Mouse (Mus musculus) fat pad, adult 2 months (tissue): ENCODE measurements around the gene Elmsan1.

Source experiments
- DNase-seq: peaks from one replicate; pipeline ENCODE4 v3.0.0-alpha.2; 2011; ENCODE audit warnings: low read depth, low spot score; ENCODE audit errors: extremely low read depth

Elmsan1 gene

GRCm38 (mm10) chr12:84194400-84195109 is 24.1 kb downstream of the Elmsan1 start:
- DNase-seq, result no peak

GRCm38 (mm10) chr12:84193642-84194399 is 24.9 kb downstream of the Elmsan1 start:
- DNase-seq, result peak; percentile 90

- DNase-seq, result no peak
Observed at GRCm38 (mm10) chr12:84192741-84193641, 25.7 kb downstream of the Elmsan1 start.

DNA sequence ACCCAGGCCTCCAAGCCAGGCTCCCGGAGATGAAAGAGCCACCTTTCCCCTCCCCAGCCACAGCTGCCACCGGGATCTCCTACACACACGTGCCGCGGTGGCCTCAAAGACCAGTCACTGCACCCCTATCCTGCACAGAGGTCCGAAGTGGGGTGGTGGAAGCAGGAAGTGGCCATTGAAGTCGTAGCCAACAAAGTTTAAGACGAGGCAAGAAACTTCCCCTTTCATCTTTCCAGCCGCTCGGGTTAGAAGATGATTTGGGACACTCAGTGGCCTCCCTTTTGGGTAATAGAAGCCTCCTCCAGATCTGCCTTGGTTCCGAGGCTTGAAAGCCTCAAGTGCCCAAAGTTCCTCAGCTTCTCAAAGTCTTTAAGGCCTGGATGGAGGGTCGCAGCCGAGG is 26.4 kb downstream of the Elmsan1 start:
- DNase-seq, result no peak

- DNase-seq, result no peak
Observed at GRCm38 (mm10) chr12:84191770-84192169, 26.9 kb downstream of the Elmsan1 start.

DNA sequence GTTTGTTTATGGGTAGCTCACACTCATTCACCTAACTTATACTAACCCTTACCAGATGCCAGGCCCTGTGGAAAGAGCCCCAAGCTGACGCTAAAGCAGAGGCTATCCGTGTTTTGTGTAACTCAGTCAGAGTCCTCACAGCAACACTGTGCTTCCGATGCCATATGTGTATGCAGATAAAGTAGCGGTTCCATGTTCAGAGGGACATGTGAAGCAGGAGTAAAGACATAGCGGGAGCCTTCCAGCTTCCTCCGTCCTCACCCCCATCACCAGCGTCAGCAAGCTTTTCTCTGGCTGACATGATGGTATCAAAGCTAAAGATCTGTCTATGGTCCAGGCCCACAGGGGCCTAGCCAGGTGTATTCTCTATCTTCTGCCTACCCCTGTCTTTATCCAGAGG is 27.5 kb downstream of the Elmsan1 start:
- no peak for DNase-seq

DNA sequence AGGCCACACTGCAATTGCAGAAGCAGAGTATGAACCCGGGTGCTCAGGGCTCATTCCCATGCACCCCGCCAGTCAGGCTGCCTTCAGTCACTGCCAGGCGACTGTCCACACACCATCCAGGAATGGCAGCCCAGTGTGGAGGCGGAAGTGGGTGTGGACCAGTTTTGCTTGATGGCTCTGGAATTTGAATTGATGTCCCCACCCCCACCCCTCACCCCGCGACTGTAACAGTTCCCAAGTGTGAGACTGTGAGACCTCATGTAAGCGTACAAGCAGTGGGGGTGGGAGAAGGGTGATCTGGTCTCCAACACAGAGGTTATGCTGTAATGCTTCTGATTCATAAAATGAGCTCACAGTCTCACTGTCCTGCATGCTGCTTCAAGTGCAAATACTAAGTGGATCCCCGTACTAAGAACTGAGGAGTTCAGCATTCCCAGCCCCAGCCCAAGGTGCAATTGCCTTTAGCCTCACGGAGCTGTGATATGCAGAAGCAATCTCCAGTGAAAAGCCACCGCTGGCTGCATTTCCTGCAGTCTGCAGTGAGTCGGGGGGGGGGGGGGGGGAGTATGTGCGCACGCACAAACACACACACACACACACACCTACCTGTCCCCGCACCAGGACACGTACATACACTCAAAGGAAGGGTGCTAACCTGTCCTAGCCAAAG is 28.4 kb downstream of the Elmsan1 start:
- DNase-seq, result no peak

DNA sequence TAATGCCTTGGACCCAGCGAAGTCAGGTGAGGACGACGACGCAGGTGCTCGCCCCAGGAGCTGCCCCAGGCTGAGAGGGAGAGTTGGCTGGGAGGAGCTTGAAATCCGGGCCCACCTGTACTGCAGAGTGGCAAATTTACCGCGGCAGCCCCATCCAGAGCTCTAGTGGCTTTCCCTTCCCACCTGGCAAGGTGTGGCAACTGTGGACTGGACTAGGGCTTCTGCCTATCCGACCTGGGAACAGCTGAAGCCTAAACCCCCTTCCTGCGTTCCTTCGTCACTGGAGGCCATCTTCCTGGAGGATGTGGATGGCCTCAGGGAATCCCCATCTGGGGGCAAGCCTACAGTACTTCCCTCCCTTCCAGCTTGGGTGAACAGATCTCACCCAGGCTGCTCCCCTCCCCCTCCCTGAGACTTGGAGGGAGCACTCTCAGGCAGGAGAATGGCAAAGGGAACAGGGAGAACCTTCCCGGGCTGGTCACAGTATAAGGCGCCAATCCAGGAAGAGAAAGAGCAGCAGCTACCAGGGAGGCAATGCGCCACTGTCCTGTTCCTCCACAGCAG is 29.7 kb downstream of the Elmsan1 start:
- DNase-seq, result no peak

DNA sequence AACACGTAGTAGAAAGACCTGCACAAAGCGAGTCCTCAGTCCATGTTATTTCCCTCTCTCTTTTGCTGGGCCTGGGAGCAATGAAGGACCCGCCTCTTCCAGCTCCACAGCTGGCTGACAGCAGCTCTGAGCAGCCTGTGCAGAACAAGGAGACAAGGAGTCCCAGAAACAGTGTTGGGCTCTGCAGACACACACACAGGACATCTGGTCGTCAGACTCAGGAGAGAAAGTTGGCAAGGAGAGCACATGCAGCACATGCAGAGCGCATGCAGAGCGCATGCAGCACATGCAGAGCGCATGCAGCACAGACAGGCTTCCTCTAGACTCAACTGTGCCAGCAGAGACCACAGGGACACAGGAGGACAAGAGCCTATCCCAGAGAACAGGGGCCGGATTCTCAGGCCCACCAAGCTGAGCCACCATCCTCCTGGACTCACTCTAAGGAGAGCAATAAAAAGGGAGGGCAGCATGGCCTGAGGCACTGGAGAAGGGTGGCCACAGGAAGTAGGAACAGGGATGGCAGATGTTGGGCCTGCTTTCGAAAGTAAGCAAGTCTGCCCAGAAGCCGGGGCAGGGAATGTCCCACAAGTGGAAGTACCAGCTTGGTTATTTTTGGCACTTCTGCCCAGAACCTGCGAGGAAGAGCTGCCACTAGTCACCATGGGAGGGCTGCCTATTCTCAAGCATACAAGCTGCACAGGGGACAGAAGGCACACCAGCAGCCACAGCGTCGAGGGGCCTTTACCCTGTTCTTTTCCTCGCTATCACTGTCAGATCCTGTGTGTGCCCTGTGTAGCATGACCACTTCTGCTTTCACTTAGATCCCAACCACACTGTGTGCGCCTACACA is 30.7 kb downstream of the Elmsan1 start:
- DNase-seq, result no peak

DNA sequence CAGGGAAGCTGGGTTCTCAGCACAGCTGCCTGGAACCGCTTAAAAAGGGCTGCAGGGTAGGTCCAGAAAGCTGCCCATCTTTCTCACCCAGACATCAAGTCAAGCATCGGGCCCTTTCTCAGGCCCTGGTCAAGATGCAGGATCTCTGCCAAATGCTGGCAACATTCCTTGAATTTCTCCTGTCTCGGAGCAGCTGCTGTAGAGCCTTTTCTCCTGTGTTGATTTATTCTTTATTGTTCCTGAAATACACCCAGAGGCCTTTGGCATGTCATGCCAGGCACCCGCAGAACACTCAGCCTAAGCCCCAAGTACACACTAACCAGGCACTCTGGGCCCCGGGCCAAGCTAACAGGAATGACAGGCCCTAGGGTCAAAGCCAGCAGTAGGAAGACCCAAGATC is 31.7 kb downstream of the Elmsan1 start:
- no peak for DNase-seq

DNA sequence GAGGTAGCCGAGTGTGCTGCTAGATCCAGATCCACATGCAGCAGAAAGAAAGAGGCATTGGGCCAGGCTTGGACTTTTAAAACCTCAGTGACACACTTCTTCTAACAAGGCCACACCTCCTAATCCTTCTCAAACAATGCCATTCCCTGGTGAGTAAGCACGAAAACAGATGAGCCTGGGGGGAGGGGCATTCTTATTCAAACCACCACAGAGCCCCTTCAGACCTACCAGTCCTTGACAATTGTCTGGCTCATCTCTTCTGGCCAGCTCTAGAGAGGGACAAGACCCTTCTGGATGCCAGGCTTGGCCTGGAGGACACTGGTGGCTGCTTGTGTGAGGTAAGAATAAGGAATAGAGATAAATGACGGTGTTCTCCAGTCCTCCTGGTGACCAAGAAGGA is 32.1 kb downstream of the Elmsan1 start:
- no peak for DNase-seq

DNA sequence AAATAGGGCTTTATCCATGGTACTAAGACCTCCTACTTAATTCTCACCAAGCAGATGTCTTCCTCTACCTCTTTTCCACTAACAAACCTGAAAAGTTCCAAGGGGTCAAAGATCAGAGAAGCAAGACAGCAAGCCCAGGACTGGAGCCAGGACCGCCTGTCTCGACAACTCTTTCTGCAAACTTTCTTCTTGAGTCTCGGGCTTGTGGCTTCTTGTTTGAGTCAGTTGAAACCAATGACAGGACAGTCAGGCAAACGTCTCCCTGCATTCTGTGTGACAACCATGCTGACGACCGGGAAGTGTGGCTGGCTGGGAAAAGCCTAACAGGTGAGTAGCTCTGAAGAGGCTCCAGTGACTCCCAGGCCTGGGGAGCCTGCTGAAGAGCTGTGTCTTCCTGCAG is 33.1 kb downstream of the Elmsan1 start:
- DNase-seq, result no peak

DNA sequence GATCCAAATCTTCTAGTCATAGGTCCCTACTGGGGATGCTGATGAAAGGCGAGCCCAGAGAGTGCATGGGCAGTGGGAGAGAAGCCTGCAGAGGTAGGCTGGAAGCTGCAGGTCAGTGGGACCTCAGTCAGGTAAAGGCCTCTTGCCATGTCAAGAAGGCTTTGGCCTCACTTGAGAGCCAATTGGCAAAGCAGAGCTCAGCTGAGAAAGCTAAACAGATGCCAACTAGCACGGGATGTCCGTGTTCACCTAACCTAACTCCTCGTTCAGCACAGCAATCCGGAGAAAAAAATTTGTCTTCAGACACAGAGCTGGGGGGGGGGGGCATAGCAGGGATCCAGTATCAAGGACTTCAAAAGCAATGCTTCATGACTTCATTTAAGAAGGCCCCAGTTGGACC is 33.7 kb downstream of the Elmsan1 start:
- no peak for DNase-seq

DNA sequence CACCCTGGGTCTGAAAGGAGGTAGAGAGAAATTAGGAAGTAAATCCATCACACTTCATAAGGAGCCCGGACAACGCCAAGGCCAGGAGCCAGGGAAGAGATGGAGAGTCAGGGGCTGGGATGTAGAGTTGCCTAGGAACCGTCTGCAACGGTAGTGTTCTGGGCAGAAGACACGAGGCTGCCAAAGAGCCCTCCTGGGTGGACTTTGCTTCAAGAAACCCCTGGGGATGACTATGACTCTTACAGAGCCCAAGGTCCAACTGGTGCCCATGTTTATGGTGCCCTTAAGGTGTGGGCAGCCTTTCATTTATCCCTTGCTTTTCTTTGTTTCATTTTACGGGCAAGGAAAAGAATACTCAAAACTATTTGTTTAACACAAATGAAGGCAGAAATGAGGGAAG is 36.7 kb downstream of the Elmsan1 start:
- no peak for DNase-seq

DNA sequence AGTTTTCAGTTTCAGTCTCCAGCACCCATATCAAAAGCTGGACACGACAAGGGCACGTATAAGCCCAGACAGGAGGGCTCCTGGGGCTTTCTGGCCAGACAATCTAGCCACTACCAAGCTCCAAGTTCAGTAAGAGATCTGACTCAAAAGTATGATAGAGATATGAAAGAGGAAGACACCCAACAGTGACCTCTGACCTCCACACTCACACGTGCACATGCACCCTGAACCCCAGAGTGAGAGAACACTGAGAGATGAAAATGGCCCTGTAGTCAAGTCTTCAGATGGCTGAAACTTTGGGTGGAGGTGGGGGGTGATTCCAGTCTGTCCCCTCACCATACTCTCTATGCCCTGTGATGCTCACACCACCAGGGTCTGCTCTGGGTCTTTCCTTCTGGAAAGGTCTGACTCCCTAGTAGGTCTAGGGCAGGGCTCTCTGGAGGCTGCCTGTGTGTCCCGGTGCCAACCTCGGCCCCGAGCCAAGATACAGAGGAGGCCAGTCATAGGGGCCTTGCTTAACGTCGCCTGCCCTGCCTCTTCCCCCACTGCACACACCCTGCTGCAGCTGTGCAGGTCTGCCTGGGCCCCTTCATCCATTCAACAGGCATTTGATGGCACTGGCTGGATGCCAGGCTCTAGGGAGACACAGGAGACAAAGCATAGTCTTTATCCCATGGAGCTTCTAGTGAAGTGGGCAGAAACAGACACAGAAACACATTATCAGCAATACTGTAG is 37.8 kb downstream of the Elmsan1 start:
- no peak for DNase-seq

DNA sequence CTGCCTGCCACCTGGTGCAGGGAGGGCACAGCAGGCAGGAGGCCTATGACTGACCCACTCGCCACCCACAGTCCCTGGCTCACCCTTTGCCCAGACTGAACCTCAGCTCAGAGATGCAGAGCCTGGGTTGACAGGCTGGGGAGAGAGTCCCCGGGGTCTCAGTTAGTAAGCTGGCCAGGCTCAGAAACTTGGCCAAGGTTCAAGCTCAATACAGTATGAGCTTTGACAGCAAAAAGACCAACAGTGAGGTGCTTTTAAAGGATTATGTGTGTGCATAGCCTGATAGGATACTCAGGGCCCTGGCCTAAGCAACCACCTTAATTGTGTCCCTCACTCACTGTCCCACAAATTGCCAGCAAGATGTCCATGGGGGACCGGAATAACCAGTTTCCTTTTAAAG is 38.6 kb downstream of the Elmsan1 start:
- no peak for DNase-seq

DNA sequence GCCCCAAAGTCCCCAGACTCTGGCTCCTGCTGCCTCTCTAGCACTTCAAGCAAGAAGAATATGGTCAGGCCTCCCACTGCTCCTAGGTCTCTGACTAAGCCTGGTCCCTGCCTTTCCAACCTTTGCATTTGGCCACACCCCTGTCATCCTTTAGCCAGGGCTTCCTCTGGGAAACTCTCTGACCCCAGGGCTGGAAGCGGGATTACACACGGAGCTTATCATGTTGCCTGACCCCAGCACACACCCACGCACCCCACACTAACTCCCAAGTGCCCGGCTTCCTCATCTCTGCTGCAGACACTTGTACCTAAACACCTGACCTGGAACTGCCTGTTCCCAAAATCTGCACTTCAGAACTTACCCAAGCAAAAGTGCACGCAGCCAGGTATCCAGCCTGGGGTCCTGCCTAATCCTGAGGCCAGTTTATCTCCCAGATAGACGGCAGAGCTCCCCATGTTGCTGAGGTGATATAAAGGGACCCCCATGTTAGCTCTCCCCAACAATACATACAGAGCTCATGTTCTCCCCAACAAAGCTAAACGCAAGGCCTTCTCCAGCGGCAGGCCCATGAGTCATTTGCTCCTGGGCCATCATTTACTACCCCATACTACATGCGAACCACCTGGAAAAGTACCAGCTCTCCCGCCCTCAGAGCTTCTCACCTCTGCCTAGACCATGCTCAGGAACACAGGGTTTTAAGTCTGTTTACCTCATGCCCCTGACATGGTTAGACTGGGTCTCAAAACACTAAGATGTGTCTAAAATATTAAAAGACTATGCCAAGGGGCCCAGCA is 39.8 kb downstream of the Elmsan1 start:
- DNase-seq, result no peak

DNA sequence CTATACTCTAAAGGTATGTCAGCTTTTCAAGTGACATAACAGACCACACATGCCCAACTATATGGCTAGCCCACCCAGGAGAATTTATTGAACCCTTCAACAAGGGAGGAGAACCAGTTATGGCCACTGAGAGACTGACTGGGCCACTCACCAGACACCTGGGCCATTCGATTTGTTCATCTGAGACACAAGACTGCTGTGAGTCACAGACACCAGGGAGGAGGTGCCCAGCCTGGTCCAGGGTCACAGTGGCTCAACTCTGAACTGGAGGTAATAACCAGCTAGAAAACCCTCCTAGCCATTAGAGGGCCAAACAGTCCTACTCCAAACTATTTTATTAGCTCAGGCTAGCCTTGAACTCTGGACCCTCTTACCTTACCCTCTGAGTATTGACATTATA is 40.6 kb downstream of the Elmsan1 start:
- no peak for DNase-seq
